Mouse (Mus musculus): ENCODE measurements around the gene Cdpf1. TPM values are rescaled to one million over a fixed set of nuclear protein-coding genes. Genes with fewer than 3 reads are reported as not detected.

Gene Cdpf1
- total and polyA plus RNA-seq, 3 experiments: 18.1 to 27.4 (median 26.4) TPM

DNA sequence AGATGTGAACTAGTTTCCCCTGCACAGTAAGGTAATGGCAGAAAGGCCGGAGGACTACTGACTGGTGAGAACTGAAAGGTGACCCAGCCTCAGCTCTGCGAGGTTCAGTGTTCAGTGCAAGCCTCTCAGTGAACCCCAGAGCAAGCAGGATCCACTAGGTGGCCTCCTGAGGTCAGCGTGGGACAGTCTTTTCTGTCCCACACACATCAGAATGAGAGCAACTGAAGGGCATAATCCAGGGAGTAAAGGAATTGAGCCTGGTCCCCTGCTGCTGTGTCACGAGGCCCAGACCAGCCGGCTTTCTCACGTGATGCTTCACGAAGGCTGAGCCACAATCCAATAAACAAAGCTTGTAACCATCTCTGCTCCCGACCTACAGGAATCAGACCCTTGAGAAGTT is 3.1 kb downstream of the Cdpf1 start:
- TF ChIP-seq NRF1 (IDR thresholded peaks at IDR 0.05; ENCODE audit: low read depth, low read length) (no peak), CTCF (conservative IDR thresholded peaks at IDR 0.05 in 1 of 2, IDR thresholded peaks at IDR 0.05 in 1 of 2; ENCODE audit: low read depth in 2 of 2, low read length in 2 of 2) (peak in 1 of 2 experiments; percentile 29; a peak in 1 of 4 replicates)
- Histone ChIP-seq H3K9me3 (replicated peaks; ENCODE audit: low read length) (no peaks in the 10 kb centered on the region), H3K27me3 (replicated peaks) (peaks cover 7% of the 10 kb centered on the region), H3K27ac (ENCODE audit: insufficient read depth, low read depth) (no peak overlapping the region), H3K4me1 (ENCODE audit: control insufficient read depth in 1 of 2, insufficient read depth in 2 of 2) (peaks cover 10 to 52% of the 10 kb centered on the region in 2 experiments), H3K4me2 (ENCODE audit: insufficient read depth, low read depth, poor library complexity, severe bottlenecking) (no peak overlapping the region), H3K9ac (ENCODE audit: insufficient read depth, low read depth) (no peak overlapping the region), H3K36me3 (replicated peaks in 1 of 2; ENCODE audit: control insufficient read depth in 1 of 2, insufficient read depth in 1 of 2, low read length in 1 of 2) (peaks cover 0 to 29% of the 10 kb centered on the region in 2 experiments), H3K79me2 (replicated peaks; ENCODE audit: control insufficient read depth, extremely low read depth, insufficient read depth, poor library complexity, severe bottlenecking) (no peaks in the 10 kb centered on the region), H3K4me3 (replicated peaks in 1 of 3; ENCODE audit: low read depth in 2 of 3, low read length in 2 of 3, poor library complexity in 1 of 3) (no peak overlapping the region)
- no peak for DNase-seq (ENCODE audit: extremely low read depth)
- dilution Hi-C loops (cut with MboI; ENCODE audit: extremely low pct_ligation_motif_present, extremely low pct_unique_long_range_greater_than_20kb, low sequenced_read_pairs) (no loop called here), in situ Hi-C loops (cut with MboI; ENCODE audit: low pct_ligation_motif_present, low pct_unique_long_range_greater_than_20kb, low sequenced_read_pairs) (no loop called here)

DNA sequence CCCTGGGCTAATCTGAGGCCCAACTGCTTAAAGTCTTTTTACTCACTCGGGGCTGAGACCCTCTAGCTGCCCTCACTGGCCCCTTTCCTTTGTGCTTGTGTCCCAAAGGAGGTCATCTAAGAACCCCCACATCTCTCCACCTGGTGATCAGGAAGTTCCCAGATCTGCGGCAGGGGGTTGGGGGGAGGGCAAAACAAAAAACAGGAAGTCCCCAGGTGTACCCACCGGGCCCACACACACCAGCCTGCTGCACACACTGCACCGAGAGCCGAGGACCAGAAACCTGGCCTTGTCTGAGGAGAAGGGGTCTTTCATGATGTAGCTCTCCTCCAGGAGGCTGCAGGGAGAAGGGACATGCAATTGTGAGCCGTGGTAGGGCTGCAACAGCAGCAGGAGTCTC is 3.5 kb downstream of the Cdpf1 start:
- Histone ChIP-seq H3K27me3 (replicated peaks) (peaks cover 4% of the 10 kb centered on the region), H3K4me3 (replicated peaks in 1 of 3; ENCODE audit: low read depth in 2 of 3, low read length in 2 of 3, poor library complexity in 1 of 3) (no peak overlapping the region), H3K27ac (ENCODE audit: insufficient read depth, low read depth) (no peak overlapping the region), H3K9me3 (replicated peaks; ENCODE audit: low read length) (no peaks in the 10 kb centered on the region), H3K36me3 (replicated peaks in 1 of 2; ENCODE audit: control insufficient read depth in 1 of 2, insufficient read depth in 1 of 2, low read length in 1 of 2) (peaks cover 0 to 29% of the 10 kb centered on the region in 2 experiments), H3K9ac (ENCODE audit: insufficient read depth, low read depth) (no peak overlapping the region), H3K79me2 (replicated peaks; ENCODE audit: control insufficient read depth, extremely low read depth, insufficient read depth, poor library complexity, severe bottlenecking) (no peaks in the 10 kb centered on the region), H3K4me2 (ENCODE audit: insufficient read depth, low read depth, poor library complexity, severe bottlenecking) (no peak overlapping the region), H3K4me1 (ENCODE audit: control insufficient read depth in 1 of 2, insufficient read depth in 2 of 2) (peaks cover 10 to 52% of the 10 kb centered on the region in 2 experiments)
- TF ChIP-seq SIN3A (IDR thresholded peaks at IDR 0.05; ENCODE audit: low read length) (no peak), PAX5 (IDR thresholded peaks at IDR 0.05; ENCODE audit: low read length) (no peak), POLR2AphosphoS2 (IDR thresholded peaks at IDR 0.05; ENCODE audit: low read depth, low read length) (no peak), MAFK (IDR thresholded peaks at IDR 0.05; ENCODE audit: insufficient replicate concordance, low read length) (no peak), NELFE (IDR thresholded peaks at IDR 0.05; ENCODE audit: low read depth, low read length) (no peak), CTCF (conservative IDR thresholded peaks at IDR 0.05 in 1 of 2, IDR thresholded peaks at IDR 0.05 in 1 of 2; ENCODE audit: low read depth in 2 of 2, low read length in 2 of 2) (no peak), CHD1 (IDR thresholded peaks at IDR 0.05; ENCODE audit: low read depth, low read length) (no peak), MAZ (IDR thresholded peaks at IDR 0.05; ENCODE audit: low read depth, low read length) (no peak), UBTF (IDR thresholded peaks at IDR 0.05; ENCODE audit: low read depth, low read length) (no peak), MAX (IDR thresholded peaks at IDR 0.05; ENCODE audit: low read length) (no peak), HCFC1 (IDR thresholded peaks at IDR 0.05; ENCODE audit: low read depth, low read length) (no peak), ZMIZ1 (IDR thresholded peaks at IDR 0.05; ENCODE audit: low read depth, low read length) (no peak)
- in situ Hi-C loops (cut with MboI; ENCODE audit: low pct_ligation_motif_present, low pct_unique_long_range_greater_than_20kb, low sequenced_read_pairs) (no loop called here), dilution Hi-C loops (cut with MboI; ENCODE audit: extremely low pct_ligation_motif_present, extremely low pct_unique_long_range_greater_than_20kb, low sequenced_read_pairs) (no loop called here)
- DNase-seq (ENCODE audit: extremely low read depth): no peak

DNA sequence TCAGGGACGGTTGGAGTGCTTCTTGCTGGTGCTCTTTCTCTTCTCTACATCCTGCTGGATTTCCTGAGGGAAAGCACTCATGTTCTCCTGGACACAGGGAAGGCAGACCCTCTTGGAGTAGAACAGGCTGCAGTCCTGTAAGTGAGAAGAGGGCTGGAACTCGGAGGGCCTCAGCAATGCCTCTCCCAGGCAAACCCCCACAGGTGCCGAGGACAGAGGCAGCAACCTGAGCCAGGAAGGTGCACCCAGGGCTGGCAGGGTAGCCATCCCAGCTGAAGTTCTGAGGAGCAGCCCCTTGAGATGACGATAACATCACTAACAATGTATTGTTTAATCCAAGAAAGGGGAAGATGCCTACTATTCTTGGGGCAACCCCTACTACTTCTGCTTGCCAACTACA is 4.1 kb downstream of the Cdpf1 start:
- Histone ChIP-seq H3K27ac (ENCODE audit: insufficient read depth, low read depth) (no peak overlapping the region), H3K9ac (ENCODE audit: insufficient read depth, low read depth) (no peak overlapping the region), H3K79me2 (replicated peaks; ENCODE audit: control insufficient read depth, extremely low read depth, insufficient read depth, poor library complexity, severe bottlenecking) (no peaks in the 10 kb centered on the region), H3K4me3 (replicated peaks in 1 of 3; ENCODE audit: low read depth in 2 of 3, low read length in 2 of 3, poor library complexity in 1 of 3) (no peak overlapping the region), H3K9me3 (replicated peaks; ENCODE audit: low read length) (no peaks in the 10 kb centered on the region), H3K4me2 (ENCODE audit: insufficient read depth, low read depth, poor library complexity, severe bottlenecking) (no peak overlapping the region), H3K36me3 (replicated peaks in 1 of 2; ENCODE audit: control insufficient read depth in 1 of 2, insufficient read depth in 1 of 2, low read length in 1 of 2) (peaks cover 0 to 29% of the 10 kb centered on the region in 2 experiments), H3K27me3 (replicated peaks) (peaks cover 2% of the 10 kb centered on the region), H3K4me1 (ENCODE audit: control insufficient read depth in 1 of 2, insufficient read depth in 2 of 2) (peaks cover 10 to 49% of the 10 kb centered on the region in 2 experiments)
- no peak for TF ChIP-seq POLR2A (IDR thresholded peaks at IDR 0.05; ENCODE audit: low read depth, low read length)
- TF ChIP-seq MAX (IDR thresholded peaks at IDR 0.05; ENCODE audit: low read length): no peak
- no peak for TF ChIP-seq NRF1 (IDR thresholded peaks at IDR 0.05; ENCODE audit: low read depth, low read length)
- TF ChIP-seq EP300 (IDR thresholded peaks at IDR 0.05; ENCODE audit: low read length): no peak
- no peak for TF ChIP-seq PAX5 (IDR thresholded peaks at IDR 0.05; ENCODE audit: low read length)
- TF ChIP-seq ZNF384 (IDR thresholded peaks at IDR 0.05; ENCODE audit: low read depth, low read length): no peak
- TF ChIP-seq KAT2A (IDR thresholded peaks at IDR 0.05; ENCODE audit: insufficient replicate concordance, low read length): no peak
- TF ChIP-seq ZKSCAN1 (IDR thresholded peaks at IDR 0.05; ENCODE audit: borderline replicate concordance, low read depth, low read length): no peak
- no peak for TF ChIP-seq MEF2A (IDR thresholded peaks at IDR 0.05; ENCODE audit: borderline replicate concordance, low read depth, low read length)
- no peak for TF ChIP-seq MAZ (IDR thresholded peaks at IDR 0.05; ENCODE audit: low read depth, low read length)
- TF ChIP-seq TBP (conservative IDR thresholded peaks at IDR 0.05; ENCODE audit: low read depth, low read length): no peak
- no peak for DNase-seq (ENCODE audit: extremely low read depth)
- in situ Hi-C loops (cut with MboI; ENCODE audit: low pct_ligation_motif_present, low pct_unique_long_range_greater_than_20kb, low sequenced_read_pairs) (no loop called here), dilution Hi-C loops (cut with MboI; ENCODE audit: extremely low pct_ligation_motif_present, extremely low pct_unique_long_range_greater_than_20kb, low sequenced_read_pairs) (no loop called here)

All from CH12.LX (cell line).